Mouse (Mus musculus) 3T3-L1 (cell line): ENCODE results near the gene Scd2.
"Not testable (repeated sequence)": the region's sequence is repeated elsewhere in the genome, so short reads cannot be mapped to it uniquely, and the experiment has no call there.

Experiments used
- DNase-seq: peaks from one replicate; pipeline ENCODE4 v3.0.0-alpha.2; 2015; ENCODE audit warnings: low read depth, low spot score

Gene Scd2

GRCm38 (mm10) chr19:44273711-44274110 lies 19.8 kb upstream of the Scd2 start:
- no peak for DNase-seq

GRCm38 (mm10) chr19:44274452-44274851 lies 19.0 kb upstream of the Scd2 start:
- DNase-seq = no peak

DNA sequence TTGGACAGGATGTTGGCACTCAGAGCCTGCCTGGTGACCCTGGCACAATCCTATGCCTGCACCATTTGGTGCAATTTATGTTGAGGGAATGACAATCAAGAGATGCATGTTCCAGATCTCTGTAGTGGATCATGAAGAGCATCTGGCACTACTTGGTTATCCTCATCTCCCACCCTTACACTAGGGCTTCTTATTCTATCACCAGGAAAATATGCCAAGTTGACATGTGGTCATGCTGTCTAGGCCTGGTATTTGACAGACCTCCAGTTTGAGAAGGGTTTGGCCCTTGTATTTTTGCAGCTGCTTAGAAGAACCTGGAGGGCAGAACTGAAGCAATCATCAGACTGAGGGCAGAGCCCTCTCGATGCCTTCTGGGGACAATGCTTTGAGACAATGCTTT lies 18.1 kb upstream of the Scd2 start:
- DNase-seq = no peak

GRCm38 (mm10) chr19:44276861-44277260 lies 16.6 kb upstream of the Scd2 start:
- DNase-seq = no peak

DNA sequence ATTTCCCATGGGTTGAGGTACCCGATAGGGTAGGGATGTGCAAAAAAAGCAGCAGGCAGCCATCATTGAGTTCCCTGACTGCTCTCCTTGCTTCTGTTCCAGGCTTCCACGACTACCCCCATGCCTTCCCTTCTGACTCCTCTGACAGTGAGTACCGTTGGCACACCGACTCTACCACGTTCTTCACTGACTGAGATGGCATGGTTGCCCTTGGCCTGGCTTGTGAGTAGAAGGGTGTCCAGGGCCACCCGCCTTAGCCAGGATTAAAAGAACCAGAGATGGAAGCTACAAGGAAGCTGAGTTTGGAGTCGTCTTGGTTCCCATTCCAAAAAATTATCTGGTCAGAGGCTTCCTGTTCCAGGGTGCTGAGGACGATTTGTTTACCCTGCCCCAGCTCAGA lies 15.5 kb upstream of the Scd2 start:
- DNase-seq = no peak

- DNase-seq = peak; percentile 98
These were observed 12.7 kb upstream of the Scd2 start for GRCm38 (mm10) chr19:44280755-44281154.

DNA sequence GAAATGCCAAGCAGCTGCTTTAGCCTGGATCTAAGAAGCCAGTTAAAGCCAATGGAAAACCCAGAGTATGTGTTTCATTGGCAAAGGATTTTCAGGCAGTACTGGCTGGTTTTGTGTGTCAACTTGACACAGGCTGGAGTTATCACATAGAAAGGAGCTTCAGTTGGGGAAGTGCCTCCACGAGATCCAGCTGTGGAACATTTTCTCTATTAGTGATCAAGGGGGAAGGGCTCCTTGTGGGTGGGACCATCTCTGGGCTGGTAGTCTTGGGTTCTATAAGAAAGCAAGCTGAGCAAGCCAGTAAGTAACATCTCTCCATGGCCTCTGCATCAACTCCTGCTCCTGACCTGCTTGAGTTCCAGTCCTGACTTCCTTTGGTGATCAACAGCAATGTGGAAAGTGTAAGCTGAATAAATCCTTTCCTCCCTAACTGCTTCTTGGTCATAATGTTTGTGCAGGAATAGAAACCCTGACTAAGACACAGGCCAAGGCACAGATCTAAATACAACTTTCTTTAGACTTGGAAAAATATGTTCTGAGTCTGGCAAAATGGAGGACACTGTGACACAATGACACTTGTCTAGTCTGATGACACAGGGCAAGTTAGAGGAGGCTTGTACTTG lies 11.5 kb upstream of the Scd2 start:
- DNase-seq = not testable (repeated sequence)

DNA sequence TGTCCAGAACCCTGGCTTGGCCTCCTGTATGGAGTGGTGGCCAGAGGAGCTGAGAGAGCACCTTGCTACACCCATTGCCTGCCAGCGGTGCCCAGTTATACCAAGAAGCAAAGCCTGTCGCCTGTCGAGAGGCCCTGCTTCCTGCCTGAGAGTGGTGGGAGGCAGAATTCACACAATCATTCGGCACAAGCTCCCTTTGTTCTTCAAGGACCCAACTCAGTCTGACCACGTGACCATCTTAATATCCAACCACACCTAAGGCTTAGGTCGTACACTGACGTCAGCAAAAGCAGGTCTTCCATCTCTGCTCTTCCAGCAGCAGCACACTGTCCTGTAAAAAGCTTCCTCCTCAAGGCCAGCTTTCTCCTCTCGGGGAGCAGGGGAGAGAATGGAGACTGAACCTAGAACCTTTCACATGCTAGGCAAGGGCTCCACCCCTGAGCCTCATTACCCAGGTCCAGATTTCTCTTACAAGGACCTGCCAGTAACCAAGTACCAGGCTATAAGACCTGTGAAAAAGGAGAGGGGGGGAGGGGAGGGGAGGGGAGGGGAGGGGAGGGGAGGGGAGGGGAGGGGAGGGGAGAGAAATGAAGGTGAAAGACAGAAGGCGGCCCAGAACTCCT lies 10.8 kb upstream of the Scd2 start:
- DNase-seq = no peak

DNA sequence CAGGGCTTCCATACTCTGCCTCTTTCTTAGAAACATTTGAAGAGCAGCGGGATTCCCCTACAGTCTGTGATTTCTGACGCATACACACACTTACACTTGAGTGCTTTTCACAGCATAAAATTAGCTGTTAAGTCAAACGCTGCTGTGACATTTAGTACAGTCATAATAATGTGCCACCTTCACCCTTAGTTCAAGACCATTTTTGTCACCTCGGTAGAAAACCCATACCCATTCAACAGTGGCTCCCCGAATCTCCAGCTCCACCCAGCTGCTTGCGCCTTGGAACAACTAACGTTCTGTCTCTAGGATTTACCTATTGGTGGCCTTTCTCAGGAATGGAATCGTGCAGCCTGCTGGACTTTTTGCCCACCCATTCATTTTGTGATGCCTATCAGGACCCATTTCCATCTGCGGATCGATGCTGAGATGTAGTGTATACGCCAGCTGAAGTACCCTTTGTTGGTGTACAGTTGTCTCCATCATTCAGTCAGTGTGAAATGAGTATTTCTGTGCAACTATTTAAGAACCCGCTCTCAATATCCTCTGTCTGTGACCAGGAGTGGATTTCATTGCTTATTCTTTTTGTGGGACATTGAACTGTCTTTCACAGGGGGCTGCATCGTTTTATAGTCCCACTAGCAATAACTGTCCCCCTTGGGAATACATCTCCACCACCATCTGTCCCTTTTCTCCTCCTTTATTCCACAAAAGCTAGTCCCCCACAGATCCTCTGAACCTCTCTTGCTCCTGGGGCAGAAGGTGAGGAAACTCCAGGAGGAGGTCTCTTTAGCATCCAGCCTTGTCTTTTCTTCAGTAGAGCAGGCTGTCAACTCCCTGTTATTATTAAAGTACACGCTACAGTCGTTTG lies 10.1 kb upstream of the Scd2 start:
- DNase-seq = no peak

DNA sequence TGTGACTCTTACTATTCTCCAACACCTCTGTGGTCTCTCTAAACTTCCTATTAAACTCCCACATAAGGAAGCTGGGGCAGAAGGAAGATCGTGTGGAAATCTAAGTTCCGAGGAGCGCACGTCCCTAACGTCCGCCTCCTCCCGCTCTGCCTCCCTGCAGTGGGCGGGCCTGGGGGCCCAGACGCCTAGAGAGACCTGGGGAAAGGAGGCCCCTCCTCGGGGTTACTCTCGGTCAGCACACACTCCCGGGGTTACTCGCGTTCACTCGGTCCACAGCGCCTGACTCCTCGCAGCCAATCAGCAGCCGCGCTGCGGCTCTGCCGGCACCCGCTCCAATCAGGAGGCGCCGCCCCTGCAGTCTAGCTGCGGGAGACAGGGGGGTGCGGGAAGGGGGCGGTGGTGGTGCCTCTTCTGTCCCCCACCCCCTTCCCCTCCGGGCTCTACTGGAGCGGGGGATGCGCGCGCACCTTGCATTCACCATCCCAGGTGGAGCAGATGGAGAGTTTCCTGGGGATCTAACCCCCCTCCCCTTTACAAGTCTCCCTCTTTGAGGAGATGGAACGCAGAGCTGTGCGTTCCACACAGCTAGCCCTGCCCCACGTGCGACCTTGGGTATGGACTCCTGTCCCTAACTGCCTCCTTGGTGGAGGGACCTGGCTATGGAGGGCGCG lies 9.3 kb upstream of the Scd2 start:
- DNase-seq = peak; percentile 88

DNA sequence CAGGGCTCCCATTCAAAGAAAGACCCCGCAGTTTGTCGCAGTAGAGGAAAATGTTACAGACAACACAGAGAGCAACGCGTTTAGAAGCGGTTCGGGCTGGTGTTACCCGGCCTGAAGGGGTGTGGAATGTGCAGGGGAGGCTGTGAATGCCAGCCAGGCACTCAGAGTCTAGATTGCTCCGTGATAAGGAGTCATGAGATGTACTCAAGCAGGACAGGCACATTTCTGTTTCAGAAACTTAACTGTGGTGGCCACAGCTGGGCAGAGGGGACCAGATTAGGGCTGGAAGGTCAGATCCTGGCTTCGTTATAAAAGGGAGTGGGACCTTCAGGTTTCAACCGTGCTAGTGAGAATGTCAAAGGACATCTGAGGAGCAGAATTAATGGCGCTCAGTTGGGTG lies 8.8 kb upstream of the Scd2 start:
- no peak for DNase-seq

DNA sequence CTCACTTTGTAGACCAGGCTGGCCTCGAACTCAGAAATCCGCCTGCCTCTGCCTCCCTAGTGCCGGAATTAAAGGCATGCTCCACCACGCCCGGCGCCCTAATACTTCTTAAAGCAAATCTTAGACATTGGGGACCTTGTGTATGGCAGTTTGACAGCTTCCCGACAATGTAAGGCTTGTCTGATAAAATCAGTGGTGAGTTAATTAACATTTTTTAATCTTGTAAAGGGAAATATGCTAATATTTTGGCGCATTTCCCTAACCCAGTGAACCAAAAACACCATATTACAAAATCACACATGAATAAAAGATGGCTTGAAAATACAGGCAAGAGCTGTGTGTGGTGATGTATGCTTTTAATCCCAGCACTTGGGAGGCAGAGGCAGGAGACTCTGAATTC lies 7.9 kb upstream of the Scd2 start:
- no peak for DNase-seq

DNA sequence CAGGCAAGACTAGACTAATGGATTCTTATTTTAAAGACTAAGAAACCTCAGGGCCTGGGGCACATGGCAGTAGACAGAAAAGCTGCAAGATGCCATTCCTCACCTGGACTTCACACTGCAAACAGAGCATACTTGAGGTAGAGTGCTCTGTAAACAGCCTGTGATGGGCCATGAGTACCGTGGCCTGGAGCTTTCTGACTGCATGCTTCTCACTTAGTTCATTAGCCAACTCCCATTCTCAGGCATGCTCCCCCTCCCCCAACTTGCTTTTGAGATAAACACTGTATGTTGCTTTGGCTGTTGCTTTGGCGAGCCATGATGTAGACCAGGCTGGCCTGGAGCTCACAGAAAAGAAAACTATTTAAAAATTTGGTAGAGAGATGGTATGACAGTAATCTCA lies 7.4 kb upstream of the Scd2 start:
- DNase-seq = no peak

DNA sequence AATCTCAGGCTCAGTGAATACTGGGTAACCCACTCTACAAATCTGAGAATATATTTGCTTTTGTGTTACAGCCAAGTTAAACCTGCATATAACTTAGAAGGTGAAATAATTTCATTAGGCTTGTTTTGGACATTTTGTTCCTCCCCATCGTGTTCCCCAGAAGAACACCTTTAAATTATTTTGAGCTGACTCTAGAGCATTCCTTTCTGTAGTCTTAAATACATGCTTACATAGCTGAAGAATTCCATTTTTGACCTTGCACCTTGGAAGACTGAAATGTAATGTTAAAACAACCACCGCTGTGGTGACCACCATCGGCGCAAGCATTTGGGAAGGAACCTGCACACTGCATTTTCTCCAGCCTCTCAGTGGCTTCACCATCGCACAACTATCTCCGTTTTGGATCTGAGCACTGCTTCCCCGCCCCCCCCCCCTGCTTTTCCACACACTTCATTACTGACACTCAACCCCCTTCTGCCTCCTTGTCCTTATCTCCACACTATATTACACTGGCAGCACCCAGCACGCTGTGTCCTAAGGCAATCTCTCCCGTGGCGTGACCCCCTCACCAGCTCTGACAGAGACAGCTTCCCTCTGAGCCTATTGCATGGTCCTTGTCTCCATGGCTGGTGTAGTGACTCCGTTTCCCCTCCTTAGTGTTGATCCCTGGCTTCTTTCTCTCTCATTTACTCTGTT lies 5.9 kb upstream of the Scd2 start:
- DNase-seq = no peak

GRCm38 (mm10) chr19:44292083-44292482 lies 1.4 kb upstream of the Scd2 start:
- DNase-seq = no peak

- no peak for DNase-seq
These were observed 991 bp upstream of the Scd2 start for GRCm38 (mm10) chr19:44292483-44292882.

- DNase-seq = peak; percentile 99
These were observed 486 bp downstream of the Scd2 start for GRCm38 (mm10) chr19:44293769-44294551.

DNA sequence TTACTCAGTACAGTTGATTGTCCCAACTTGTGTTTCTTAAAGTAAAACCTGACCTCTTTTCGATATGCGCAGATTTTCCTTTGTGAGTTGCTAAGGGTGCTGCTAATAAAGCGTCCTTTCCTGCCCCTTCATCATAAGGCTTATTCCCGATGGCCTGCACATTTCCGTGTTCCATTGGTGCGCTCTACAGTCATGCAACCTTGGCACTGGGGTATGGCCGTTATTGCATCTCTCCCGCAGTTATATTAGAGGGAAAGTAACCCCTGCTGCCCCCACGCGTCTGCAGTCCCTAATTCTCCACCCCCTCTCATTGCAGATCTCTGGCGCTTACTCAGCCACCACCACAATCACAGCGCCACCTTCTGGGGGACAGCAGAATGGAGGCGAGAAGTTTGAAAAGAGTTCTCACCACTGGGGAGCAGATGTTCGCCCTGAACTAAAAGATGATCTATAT lies 1.1 kb downstream of the Scd2 start:
- peak; percentile 96 for DNase-seq

GRCm38 (mm10) chr19:44295251-44295650 lies 1.8 kb downstream of the Scd2 start:
- peak; percentile 98 for DNase-seq

DNA sequence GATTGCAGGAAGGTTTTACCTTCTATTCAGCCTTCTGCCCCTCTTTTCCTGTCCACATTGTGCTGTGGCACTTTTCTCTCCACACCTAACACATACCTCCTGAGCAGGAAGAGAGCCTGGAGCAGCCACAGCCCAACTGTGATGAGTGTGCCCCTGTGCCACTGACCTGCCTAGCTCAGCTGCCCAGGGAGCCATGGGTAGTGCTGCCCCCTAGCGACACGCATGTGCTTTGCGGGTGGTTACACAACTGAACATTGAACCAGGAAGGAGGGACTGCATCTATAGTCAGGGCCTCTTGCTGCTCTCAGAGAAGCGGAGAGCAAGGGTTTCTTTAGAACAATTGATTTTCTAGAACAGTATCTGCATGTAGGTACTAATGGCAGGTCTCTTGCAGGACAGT lies 2.3 kb downstream of the Scd2 start:
- peak; percentile 94 for DNase-seq

- DNase-seq = no peak
These were observed 2.7 kb downstream of the Scd2 start for GRCm38 (mm10) chr19:44296186-44296585.
